ENCODE assay signal across 8 mouse cellular contexts in the genomic region with DNA sequence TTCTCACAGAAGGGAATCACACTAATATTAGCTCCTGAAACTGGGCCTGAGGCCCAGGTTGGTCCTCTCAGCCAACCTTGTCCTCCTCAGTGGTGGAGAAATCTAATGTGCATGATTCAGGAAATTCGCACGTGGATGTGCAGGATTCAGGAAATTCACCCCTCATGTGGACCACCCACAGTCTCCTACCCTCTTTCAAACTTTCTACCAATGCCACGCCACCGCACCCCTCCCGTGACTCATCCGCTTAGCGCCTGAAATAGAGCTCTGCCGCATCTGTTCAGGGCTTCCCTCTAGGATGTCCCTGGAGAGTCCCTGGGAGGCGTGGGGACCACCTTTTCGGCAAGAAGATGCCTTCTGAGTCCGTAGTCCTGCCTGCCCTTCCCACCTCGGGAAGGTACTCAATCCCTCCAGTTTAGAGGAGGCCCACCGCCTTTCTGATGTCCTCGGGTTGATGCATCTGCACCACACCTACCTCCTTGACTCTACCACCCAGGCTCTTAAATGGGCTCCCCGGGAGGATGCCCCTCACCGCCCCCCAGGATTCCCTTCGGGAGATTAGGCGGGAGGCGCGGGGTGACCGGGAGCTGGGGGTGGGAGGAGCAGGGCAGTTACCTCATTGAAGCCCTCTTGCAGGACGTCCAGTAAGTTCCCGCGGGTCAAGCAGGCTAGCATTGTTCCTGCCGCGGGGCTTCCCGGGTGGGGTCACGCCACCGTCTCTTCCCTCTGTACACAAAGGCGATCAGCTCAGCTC. TPM values are rescaled to one million over a fixed set of nuclear protein-coding genes. Genes with fewer than 3 reads are reported as not detected.
DNase-seq lines count a peak whose midpoint lies in the region; ATAC-seq lines count a peak whose summit lies in the region.

No protein-coding gene starts in this region.

- DNase-seq in heart, adult 11 months = no peak
- peak; percentile 64 for DNase-seq in ZHBTc4 (ENCODE audit: low read depth, low spot score)
- DNase-seq in intestine, embryonic 14.5 days (ENCODE audit: low spot score) = peak; percentile 85
- DNase-seq in telencephalon, adult 2 months (ENCODE audit: low read depth, low spot score) = peak; percentile 67
- no peak for DNase-seq in spleen, adult 12 weeks (ENCODE audit: low spot score)

- peak overlapping the region; percentile 57 for H3K4me3 ChIP-seq in heart, embryonic 12.5 days
- H3K4me3 ChIP-seq in embryonic facial prominence, embryonic 15.5 days (replicated peaks) = peak overlapping the region; percentile 64
- peak overlapping the region; percentile 63 for H3K4me3 ChIP-seq in intestine, embryonic 14.5 days (ENCODE audit: low read depth, low read length)
- H3K4me3 ChIP-seq in megakaryocyte, embryonic 14.5 days (replicated peaks) = peak overlapping the region; percentile 94

- H3K4me2 ChIP-seq in heart, embryonic 12.5 days = peak overlapping the region; percentile 89
- H3K4me2 ChIP-seq in embryonic facial prominence, embryonic 15.5 days (replicated peaks) = peak overlapping the region; percentile 82
- H3K4me2 ChIP-seq in intestine, embryonic 14.5 days (ENCODE audit: low read length) = peak overlapping the region; percentile 86

- peak overlapping the region; percentile 79 for H3K9ac ChIP-seq in heart, embryonic 12.5 days
- H3K9ac ChIP-seq in embryonic facial prominence, embryonic 15.5 days = peak overlapping the region; percentile 53
- H3K9ac ChIP-seq in intestine, embryonic 14.5 days (ENCODE audit: low read length) = peak overlapping the region; percentile 45

- peak overlapping the region; percentile 70 for H3K27ac ChIP-seq in heart, embryonic 12.5 days (ENCODE audit: poor library complexity, severe bottlenecking)
- peak overlapping the region; percentile 86 for H3K27ac ChIP-seq in embryonic facial prominence, embryonic 15.5 days (replicated peaks)
- H3K27ac ChIP-seq in intestine, embryonic 14.5 days (ENCODE audit: low read depth) = no peak overlapping the region

- no peaks in the 10 kb centered on the region for H3K36me3 ChIP-seq in heart, embryonic 12.5 days
- H3K36me3 ChIP-seq in embryonic facial prominence, embryonic 15.5 days = no peaks in the 10 kb centered on the region
- no peaks in the 10 kb centered on the region for H3K36me3 ChIP-seq in intestine, embryonic 14.5 days (ENCODE audit: control insufficient read depth, insufficient read depth, low read length)
- H3K36me3 ChIP-seq in megakaryocyte, embryonic 14.5 days (replicated peaks; ENCODE audit: low read length) = no peaks in the 10 kb centered on the region

- WGBS in heart, embryonic 12.5 days = 4% methylated on average over 30 of the region's 30 CpGs
- 2% methylated on average over 30 of the region's 30 CpGs for WGBS in embryonic facial prominence, embryonic 15.5 days
- WGBS in intestine, embryonic 14.5 days = 6% methylated on average over 29 of the region's 30 CpGs

- H3K9me3 ChIP-seq in heart, embryonic 12.5 days (replicated peaks) = no peaks in the 10 kb centered on the region
- H3K9me3 ChIP-seq in embryonic facial prominence, embryonic 15.5 days (replicated peaks) = no peaks in the 10 kb centered on the region
- H3K9me3 ChIP-seq in intestine, embryonic 14.5 days (ENCODE audit: control insufficient read depth, low read length) = no peaks in the 10 kb centered on the region
- H3K9me3 ChIP-seq in megakaryocyte, embryonic 14.5 days = no peaks in the 10 kb centered on the region

- peaks cover 50% of the 10 kb centered on the region for H3K4me1 ChIP-seq in heart, embryonic 12.5 days (replicated peaks)
- peaks cover 53% of the 10 kb centered on the region for H3K4me1 ChIP-seq in embryonic facial prominence, embryonic 15.5 days
- peaks cover 7% of the 10 kb centered on the region; the same call in 1 of the 2 replicates for H3K4me1 ChIP-seq in intestine, embryonic 14.5 days (replicated peaks; ENCODE audit: control insufficient read depth, insufficient read depth, low read length)
- H3K4me1 ChIP-seq in megakaryocyte, embryonic 14.5 days = peaks cover 30% of the 10 kb centered on the region

- peak; percentile 31; the same call in 1 of the 2 replicates for ATAC-seq in heart, embryonic 12.5 days (ENCODE audit: insufficient number of reproducible peaks, low FRiP score)
- peak; percentile 48; the same call in 1 of the 2 replicates for ATAC-seq in embryonic facial prominence, embryonic 15.5 days (ENCODE audit: insufficient number of reproducible peaks, low FRiP score, low TSS enrichment, low read depth)
- peak; percentile 28 for ATAC-seq in intestine, embryonic 14.5 days (replicated peaks; ENCODE audit: low FRiP score, low TSS enrichment, low read depth)

- no peaks in the 10 kb centered on the region for H3K27me3 ChIP-seq in heart, embryonic 12.5 days (replicated peaks)
- no peaks in the 10 kb centered on the region for H3K27me3 ChIP-seq in embryonic facial prominence, embryonic 15.5 days
- H3K27me3 ChIP-seq in intestine, embryonic 14.5 days (replicated peaks; ENCODE audit: control insufficient read depth, insufficient read depth, low read length) = no peaks in the 10 kb centered on the region
- H3K27me3 ChIP-seq in megakaryocyte, embryonic 14.5 days (replicated peaks) = peaks cover 68% of the 10 kb centered on the region

RNA-seq across cellular contexts. Expression of a gene that starts 12.0 kb away (rescaled TPM):
- 9.2 and 10.8 TPM in 2 replicates for polyA plus RNA-seq in heart, embryonic 12.5 days (2016; fragmentation: Nextera tagmentation; extraction: Ambion mirVana)
- polyA plus RNA-seq in embryonic facial prominence, embryonic 15.5 days (2015; fragmentation: Nextera tagmentation; extraction: Ambion mirVana) = 13.7 and 17.2 TPM in 2 replicates
- 7.7 and 8.6 TPM in 2 replicates for polyA plus RNA-seq in intestine, embryonic 14.5 days (2014; fragmentation: Nextera tagmentation; extraction: Ambion mirVana)
- not detected in 2 replicates for polyA plus RNA-seq in megakaryocyte, embryonic 14.5 days (2012; ENCODE audit: insufficient read depth, low replicate concordance)

RNA-seq across cellular contexts. Expression of a gene that starts 19.0 kb away (rescaled TPM):
- 9.5 and 13.2 TPM in 2 replicates for polyA plus RNA-seq in heart, embryonic 12.5 days (2016; fragmentation: Nextera tagmentation; extraction: Ambion mirVana)
- polyA plus RNA-seq in embryonic facial prominence, embryonic 15.5 days (2015; fragmentation: Nextera tagmentation; extraction: Ambion mirVana) = 9.5 TPM in 2 replicates
- polyA plus RNA-seq in intestine, embryonic 14.5 days (2014; fragmentation: Nextera tagmentation; extraction: Ambion mirVana) = 10.3 and 12.7 TPM in 2 replicates
- 1.5 TPM in 1 of 2 replicates, not detected in the other for polyA plus RNA-seq in megakaryocyte, embryonic 14.5 days (2012; ENCODE audit: insufficient read depth, low replicate concordance)

RNA-seq across cellular contexts. Expression of a gene that starts 23.8 kb away (rescaled TPM):
- polyA plus RNA-seq in heart, embryonic 12.5 days (2016; fragmentation: Nextera tagmentation; extraction: Ambion mirVana) = 1,032 and 1,048 TPM in 2 replicates
- 139 and 178 TPM in 2 replicates for polyA plus RNA-seq in embryonic facial prominence, embryonic 15.5 days (2015; fragmentation: Nextera tagmentation; extraction: Ambion mirVana)
- polyA plus RNA-seq in intestine, embryonic 14.5 days (2014; fragmentation: Nextera tagmentation; extraction: Ambion mirVana) = 41.5 and 44.4 TPM in 2 replicates
- not detected in 2 replicates for polyA plus RNA-seq in megakaryocyte, embryonic 14.5 days (2012; ENCODE audit: insufficient read depth, low replicate concordance)

RNA-seq across cellular contexts. Expression of a gene that starts 24.8 kb away (rescaled TPM):
- 284 and 285 TPM in 2 replicates for polyA plus RNA-seq in heart, embryonic 12.5 days (2016; fragmentation: Nextera tagmentation; extraction: Ambion mirVana)
- 61.2 and 79.5 TPM in 2 replicates for polyA plus RNA-seq in embryonic facial prominence, embryonic 15.5 days (2015; fragmentation: Nextera tagmentation; extraction: Ambion mirVana)
- 2.1 and 4.0 TPM in 2 replicates for polyA plus RNA-seq in intestine, embryonic 14.5 days (2014; fragmentation: Nextera tagmentation; extraction: Ambion mirVana)
- not detected in 2 replicates for polyA plus RNA-seq in megakaryocyte, embryonic 14.5 days (2012; ENCODE audit: insufficient read depth, low replicate concordance)

RNA-seq across cellular contexts. Expression of a gene that starts 40.7 kb away (rescaled TPM):
- 8.0 and 10.3 TPM in 2 replicates for polyA plus RNA-seq in heart, embryonic 12.5 days (2016; fragmentation: Nextera tagmentation; extraction: Ambion mirVana)
- 10.8 and 11.3 TPM in 2 replicates for polyA plus RNA-seq in embryonic facial prominence, embryonic 15.5 days (2015; fragmentation: Nextera tagmentation; extraction: Ambion mirVana)
- 13.5 and 15.4 TPM in 2 replicates for polyA plus RNA-seq in intestine, embryonic 14.5 days (2014; fragmentation: Nextera tagmentation; extraction: Ambion mirVana)
- polyA plus RNA-seq in megakaryocyte, embryonic 14.5 days (2012; ENCODE audit: insufficient read depth, low replicate concordance) = 0.38 TPM in 1 of 2 replicates, not detected in the other

Comparison
In these comparisons a context has a peak if more than half of its experiments do, and no peak if none do; other contexts are left out.
1. DNase-seq: peak in ZHBTc4 (single experiment), intestine, embryonic 14.5 days (single experiment) and telencephalon, adult 2 months (single experiment); none in heart, adult 11 months (single experiment) and spleen, adult 12 weeks (single experiment).
2. RNA of a gene that starts 23.8 kb away (polyA plus RNA-seq): 1,032 to 1,048 TPM in heart, embryonic 12.5 days, 139 to 178 TPM in embryonic facial prominence, embryonic 15.5 days and 41.5 to 44.4 TPM in intestine, embryonic 14.5 days; not detected in megakaryocyte, embryonic 14.5 days; every median in the first group is over 10 times any median in the second.
3. Peak in every context shown above with its lines, with median percentiles within 50 percentile points of each other: ATAC-seq, H3K4me2 ChIP-seq, H3K4me3 ChIP-seq and H3K9ac ChIP-seq.